Mouse (Mus musculus): ENCODE results near the gene Ankzf1. TPM values are rescaled to one million over a fixed set of nuclear protein-coding genes. Genes with fewer than 3 reads are reported as not detected.
"Not testable (repeated sequence)": the region's sequence is repeated elsewhere in the genome, so short reads cannot be mapped to it uniquely, and the experiment has no call there.

The Ankzf1 gene
- total RNA-seq, 1 experiment from 2014 or later: 34.6 TPM

DNA sequence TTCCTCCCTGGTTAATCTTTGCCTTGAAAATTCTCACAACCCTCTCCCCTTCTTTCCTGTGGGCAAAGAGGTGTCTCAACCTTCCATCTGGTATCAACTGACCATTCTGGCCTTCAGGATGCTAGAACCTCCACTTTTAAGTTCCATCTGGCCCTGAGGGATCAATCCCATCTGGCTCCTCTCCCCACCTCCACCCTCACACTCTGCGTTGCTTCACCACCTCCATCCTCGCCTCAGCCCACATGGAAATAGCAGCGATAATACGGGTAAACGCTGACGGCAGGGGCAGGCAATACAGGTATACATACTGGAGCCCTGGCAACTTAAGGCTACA is 25.9 kb downstream of the Ankzf1 start:
- ATAC-seq (replicated peaks in 1 of 2; ENCODE audit: insufficient read depth in 1 of 2, low FRiP score in 2 of 2, low TSS enrichment in 1 of 2, low read depth in 1 of 2, poor library complexity in 2 of 2, severe bottlenecking in 2 of 2): no peak

GRCm38 (mm10) chr1:75218227-75219001 is 26.5 kb downstream of the Ankzf1 start:
- ATAC-seq (replicated peaks in 1 of 2; ENCODE audit: insufficient read depth in 1 of 2, low FRiP score in 2 of 2, low TSS enrichment in 1 of 2, low read depth in 1 of 2, poor library complexity in 2 of 2, severe bottlenecking in 2 of 2): peak; percentile 22 to 27; a peak in 3 of 4 replicates

DNA sequence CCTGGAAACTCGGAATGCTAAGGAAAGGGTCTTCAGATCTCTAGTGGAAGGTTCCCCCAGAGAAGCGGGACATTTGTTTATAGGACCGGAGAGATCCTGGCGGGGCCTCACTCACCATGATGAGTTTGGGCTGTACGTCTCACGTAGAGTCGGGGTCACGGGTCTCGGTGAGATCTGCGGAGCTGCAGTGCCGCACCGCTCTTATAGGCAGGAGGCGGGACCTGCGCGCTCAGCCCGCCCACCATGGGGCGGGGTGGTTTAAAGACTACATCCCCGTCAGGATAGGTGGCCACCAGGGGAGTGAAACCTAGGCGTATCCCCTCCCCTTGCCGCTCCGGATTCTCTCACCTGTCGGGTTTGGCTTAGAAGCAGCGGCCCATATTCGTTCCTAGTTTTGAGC is 27.1 kb downstream of the Ankzf1 start:
- peak; percentile 84 to 86 for ATAC-seq (replicated peaks in 1 of 2; ENCODE audit: insufficient read depth in 1 of 2, low FRiP score in 2 of 2, low TSS enrichment in 1 of 2, low read depth in 1 of 2, poor library complexity in 2 of 2, severe bottlenecking in 2 of 2)

- ATAC-seq (replicated peaks in 1 of 2; ENCODE audit: insufficient read depth in 1 of 2, low FRiP score in 2 of 2, low TSS enrichment in 1 of 2, low read depth in 1 of 2, poor library complexity in 2 of 2, severe bottlenecking in 2 of 2): peak in 1 of 2 experiments; percentile 5; a peak in 1 of 4 replicates
These were observed 27.6 kb downstream of the Ankzf1 start, which contains the start of gene Tuba4a for GRCm38 (mm10) chr1:75219531-75219930. Gene Tuba4a (minus strand): TSS chr1:75219865.

DNA sequence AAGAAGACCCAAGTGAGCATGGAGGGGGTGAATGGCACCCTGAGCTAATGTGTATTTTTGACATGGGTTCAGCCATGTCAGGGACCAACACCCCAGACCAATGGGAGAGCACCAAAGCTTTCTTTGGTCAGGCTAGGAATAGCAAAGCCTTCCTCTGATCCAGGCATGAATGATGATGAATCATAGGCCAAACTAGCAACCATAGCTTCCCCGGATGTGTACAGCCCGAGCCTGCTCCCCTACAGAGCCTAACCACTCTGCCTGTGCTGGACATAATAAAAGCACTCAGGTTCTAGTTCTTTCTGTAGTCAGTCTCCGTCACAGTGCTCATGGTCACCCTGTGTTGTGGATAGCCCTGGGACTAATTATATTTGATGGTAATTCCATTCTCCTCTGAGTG is 29.6 kb downstream of the Ankzf1 start:
- no peak for ATAC-seq (replicated peaks in 1 of 2; ENCODE audit: insufficient read depth in 1 of 2, low FRiP score in 2 of 2, low TSS enrichment in 1 of 2, low read depth in 1 of 2, poor library complexity in 2 of 2, severe bottlenecking in 2 of 2)

- ATAC-seq (replicated peaks in 1 of 2; ENCODE audit: insufficient read depth in 1 of 2, low FRiP score in 2 of 2, low TSS enrichment in 1 of 2, low read depth in 1 of 2, poor library complexity in 2 of 2, severe bottlenecking in 2 of 2): no peak
These were observed 31.0 kb downstream of the Ankzf1 start for GRCm38 (mm10) chr1:75222926-75223325.

- ATAC-seq (replicated peaks in 1 of 2; ENCODE audit: insufficient read depth in 1 of 2, low FRiP score in 2 of 2, low TSS enrichment in 1 of 2, low read depth in 1 of 2, poor library complexity in 2 of 2, severe bottlenecking in 2 of 2): peak; percentile 48 to 53; a peak in 3 of 4 replicates
These were observed 31.6 kb downstream of the Ankzf1 start for GRCm38 (mm10) chr1:75223532-75223931.

DNA sequence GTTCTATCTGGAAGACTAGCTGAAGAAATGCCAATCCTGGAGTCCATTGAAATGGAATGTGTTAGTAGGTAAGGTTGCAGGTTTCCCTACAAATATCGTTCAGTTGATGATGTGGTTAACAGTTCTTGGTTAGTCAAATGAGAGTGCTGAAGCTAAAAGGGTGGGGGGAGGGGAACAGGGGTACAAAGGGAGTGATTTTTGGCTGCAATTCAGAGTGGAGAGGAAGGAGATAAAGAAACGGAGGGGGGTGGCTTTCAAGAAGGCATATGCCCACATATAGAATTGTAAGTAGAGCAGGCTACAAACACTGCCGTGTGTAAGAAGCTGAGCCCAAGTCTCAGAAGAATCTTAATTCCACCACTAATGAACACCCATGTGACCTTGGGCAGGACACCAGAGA is 33.5 kb downstream of the Ankzf1 start:
- ATAC-seq (replicated peaks in 1 of 2; ENCODE audit: insufficient read depth in 1 of 2, low FRiP score in 2 of 2, low TSS enrichment in 1 of 2, low read depth in 1 of 2, poor library complexity in 2 of 2, severe bottlenecking in 2 of 2): no peak

- ATAC-seq (replicated peaks in 1 of 2; ENCODE audit: insufficient read depth in 1 of 2, low FRiP score in 2 of 2, low TSS enrichment in 1 of 2, low read depth in 1 of 2, poor library complexity in 2 of 2, severe bottlenecking in 2 of 2): no peak
These were observed 34.2 kb downstream of the Ankzf1 start for GRCm38 (mm10) chr1:75226138-75226537.

- no peak for ATAC-seq (replicated peaks in 1 of 2; ENCODE audit: insufficient read depth in 1 of 2, low FRiP score in 2 of 2, low TSS enrichment in 1 of 2, low read depth in 1 of 2, poor library complexity in 2 of 2, severe bottlenecking in 2 of 2)
These were observed 35.7 kb downstream of the Ankzf1 start for GRCm38 (mm10) chr1:75227653-75228052.

DNA sequence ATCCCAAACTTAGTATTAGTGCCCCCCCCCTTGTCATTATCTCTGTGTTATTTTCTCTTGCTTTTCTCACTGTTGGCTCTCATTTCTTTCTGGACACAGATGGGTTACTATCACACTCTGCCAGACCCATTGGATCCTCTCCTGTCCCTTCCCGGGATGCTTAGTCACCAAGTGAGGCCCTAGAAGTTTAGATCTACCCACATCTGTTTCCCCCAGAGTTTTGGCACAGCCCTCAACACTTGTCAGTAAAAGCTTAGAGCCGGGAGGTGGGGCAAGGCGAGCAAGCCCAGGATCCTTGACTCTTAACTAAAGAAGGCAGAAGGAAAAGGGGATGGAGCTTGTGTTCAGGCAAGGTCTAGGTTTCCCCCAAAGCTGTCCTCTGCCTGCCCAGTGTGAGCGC is 37.2 kb downstream of the Ankzf1 start:
- ATAC-seq (replicated peaks in 1 of 2; ENCODE audit: insufficient read depth in 1 of 2, low FRiP score in 2 of 2, low TSS enrichment in 1 of 2, low read depth in 1 of 2, poor library complexity in 2 of 2, severe bottlenecking in 2 of 2): peak; percentile 79 to 82

GRCm38 (mm10) chr1:75230335-75230994 is 38.5 kb downstream of the Ankzf1 start:
- ATAC-seq (replicated peaks in 1 of 2; ENCODE audit: insufficient read depth in 1 of 2, low FRiP score in 2 of 2, low TSS enrichment in 1 of 2, low read depth in 1 of 2, poor library complexity in 2 of 2, severe bottlenecking in 2 of 2): no peak

DNA sequence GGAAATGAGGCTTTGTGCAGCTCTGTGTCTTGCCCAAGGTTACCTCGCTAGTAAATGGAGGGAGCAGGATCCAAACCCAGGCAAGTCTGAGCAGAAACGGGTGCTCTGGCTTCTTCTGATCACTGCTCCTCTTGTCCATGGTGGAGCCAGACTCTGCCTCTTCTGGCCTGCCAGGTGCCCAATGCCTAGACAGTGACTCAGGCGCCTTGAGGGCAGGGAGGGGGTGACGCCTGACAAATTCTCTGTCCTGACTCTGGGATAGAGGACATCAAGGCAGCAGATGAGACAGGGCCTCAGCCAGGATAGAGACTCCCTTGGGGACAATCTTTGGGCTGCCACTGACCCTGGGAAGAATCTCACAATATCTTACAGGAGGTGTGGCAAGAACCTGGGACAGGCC is 39.3 kb downstream of the Ankzf1 start:
- ATAC-seq (replicated peaks in 1 of 2; ENCODE audit: insufficient read depth in 1 of 2, low FRiP score in 2 of 2, low TSS enrichment in 1 of 2, low read depth in 1 of 2, poor library complexity in 2 of 2, severe bottlenecking in 2 of 2): no peak

GRCm38 (mm10) chr1:75231664-75232152 is 39.8 kb downstream of the Ankzf1 start, which contains the start of gene A630095N17Rik:
Gene A630095N17Rik (minus strand): TSS chr1:75232102.
- no peak for ATAC-seq (replicated peaks in 1 of 2; ENCODE audit: insufficient read depth in 1 of 2, low FRiP score in 2 of 2, low TSS enrichment in 1 of 2, low read depth in 1 of 2, poor library complexity in 2 of 2, severe bottlenecking in 2 of 2)

GRCm38 (mm10) chr1:75232489-75232888 is 40.5 kb downstream of the Ankzf1 start:
- ATAC-seq (replicated peaks in 1 of 2; ENCODE audit: insufficient read depth in 1 of 2, low FRiP score in 2 of 2, low TSS enrichment in 1 of 2, low read depth in 1 of 2, poor library complexity in 2 of 2, severe bottlenecking in 2 of 2): not testable (repeated sequence)

DNA sequence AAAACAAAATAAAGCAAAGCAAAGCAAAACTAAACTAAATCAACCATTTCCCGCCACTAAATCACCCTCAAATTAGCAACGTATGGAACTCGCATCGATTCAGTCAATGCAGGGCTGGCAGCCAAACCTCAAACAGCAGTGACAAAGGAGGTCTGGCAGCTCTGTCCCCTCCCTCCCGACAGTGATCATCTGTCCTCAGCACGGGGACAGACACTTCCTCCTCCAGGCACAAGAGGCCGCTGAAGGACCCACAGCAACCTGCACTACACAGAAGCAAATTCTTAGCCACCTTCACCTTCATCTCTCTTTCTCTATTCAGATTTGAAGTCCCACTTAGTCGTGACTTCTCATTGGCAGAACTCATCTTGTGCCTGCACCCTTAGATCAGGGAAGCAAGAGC is 42.7 kb downstream of the Ankzf1 start:
- peak; percentile 73 to 78 for ATAC-seq (replicated peaks in 1 of 2; ENCODE audit: insufficient read depth in 1 of 2, low FRiP score in 2 of 2, low TSS enrichment in 1 of 2, low read depth in 1 of 2, poor library complexity in 2 of 2, severe bottlenecking in 2 of 2)

DNA sequence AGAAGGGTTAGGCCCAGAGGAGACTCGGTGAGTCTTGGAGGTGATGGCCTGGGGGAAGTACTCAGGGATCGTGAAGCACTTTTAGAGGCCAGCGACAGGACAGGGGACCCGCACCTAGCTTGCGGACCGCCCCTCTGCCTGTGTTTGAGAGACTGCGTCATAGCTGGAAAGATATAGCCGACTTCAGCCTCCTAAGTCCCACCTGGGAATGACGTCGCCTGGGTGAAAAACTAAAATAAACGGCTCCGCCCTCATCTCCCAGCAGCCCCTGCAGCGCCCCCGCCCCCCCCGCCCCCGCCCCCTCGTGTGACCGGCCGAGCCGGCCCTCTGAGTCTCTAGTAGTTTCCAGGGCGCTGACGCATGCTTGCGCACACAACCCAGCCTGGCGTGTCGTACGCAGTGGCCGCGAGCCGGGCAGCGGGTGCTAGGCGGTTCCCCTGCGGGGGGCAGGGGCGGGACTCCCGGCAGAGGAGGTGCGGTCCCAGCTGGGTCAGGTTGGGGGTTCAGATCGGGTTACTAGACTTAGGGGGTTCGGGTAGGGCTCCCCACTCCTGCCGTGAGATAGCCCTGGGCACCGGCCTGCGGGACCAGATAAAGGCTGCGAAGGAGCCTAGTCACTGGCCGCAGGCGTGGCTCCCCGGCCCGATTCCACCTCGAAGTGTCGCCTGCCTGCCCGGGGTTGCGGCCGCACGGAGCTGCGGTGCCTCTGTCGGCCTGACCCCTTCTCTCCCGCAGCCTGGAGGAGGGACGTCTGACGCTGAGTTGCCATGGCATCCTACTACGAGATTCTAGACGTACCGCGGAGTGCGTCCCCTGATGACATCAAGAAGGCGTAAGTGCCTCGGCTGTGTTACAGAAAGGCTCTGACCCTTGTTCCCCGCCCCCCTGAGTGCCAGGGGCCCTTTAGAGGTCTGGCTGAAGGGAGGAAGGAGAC is 44.4 kb downstream of the Ankzf1 start, which contains the start of gene Dnajb2:
Gene Dnajb2 (plus strand): TSS at position 290 of the 934 bp plus-strand sequence.
- peak; percentile 66 to 78 for ATAC-seq (replicated peaks in 1 of 2; ENCODE audit: insufficient read depth in 1 of 2, low FRiP score in 2 of 2, low TSS enrichment in 1 of 2, low read depth in 1 of 2, poor library complexity in 2 of 2, severe bottlenecking in 2 of 2)
